Mouse (Mus musculus): ENCODE measurements at regions not wholly inside any gene's neighbourhood (a gene's known extent, or its start where the extent isn't known, plus 50 kb on each side); places are given as distances from the start of the nearest gene placed in this dataset.

DNA sequence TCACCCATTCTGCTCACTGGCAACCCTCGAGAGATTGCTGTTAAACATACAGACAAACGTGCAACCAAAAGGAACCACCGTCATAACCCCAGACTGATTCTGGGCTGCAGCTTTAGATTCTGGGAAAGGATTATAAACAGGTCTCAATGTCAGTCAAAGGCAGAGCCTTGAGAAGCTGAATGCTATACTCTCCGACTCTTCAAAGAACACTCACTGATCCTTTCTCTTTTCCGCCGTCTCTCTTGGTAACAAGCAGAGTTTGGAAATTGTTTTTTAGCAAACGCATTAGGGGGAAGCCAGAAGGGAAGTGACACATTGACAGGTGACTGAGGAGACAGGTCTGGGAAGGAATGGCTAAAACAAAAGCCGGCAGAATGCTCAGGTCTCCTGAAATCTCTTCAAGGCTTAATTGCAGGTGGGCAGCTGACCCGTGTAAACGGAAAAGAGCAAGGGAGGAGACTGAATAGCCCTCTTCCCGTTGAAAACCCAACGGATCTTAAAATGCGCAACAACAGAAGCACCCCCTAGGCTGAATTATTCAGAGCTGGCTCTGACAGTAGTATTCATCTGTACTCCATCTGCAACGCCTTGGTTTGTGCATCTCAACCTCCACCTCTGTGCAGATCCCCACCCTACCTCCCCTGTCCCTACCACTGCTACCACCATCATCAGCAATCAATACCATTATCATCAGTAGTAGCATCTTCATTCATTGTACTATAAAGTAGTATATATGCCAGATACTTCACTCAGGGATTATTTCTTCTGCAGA lies 219.6 kb downstream of the Tmem38b start:
- no peak for DNase-seq

DNA sequence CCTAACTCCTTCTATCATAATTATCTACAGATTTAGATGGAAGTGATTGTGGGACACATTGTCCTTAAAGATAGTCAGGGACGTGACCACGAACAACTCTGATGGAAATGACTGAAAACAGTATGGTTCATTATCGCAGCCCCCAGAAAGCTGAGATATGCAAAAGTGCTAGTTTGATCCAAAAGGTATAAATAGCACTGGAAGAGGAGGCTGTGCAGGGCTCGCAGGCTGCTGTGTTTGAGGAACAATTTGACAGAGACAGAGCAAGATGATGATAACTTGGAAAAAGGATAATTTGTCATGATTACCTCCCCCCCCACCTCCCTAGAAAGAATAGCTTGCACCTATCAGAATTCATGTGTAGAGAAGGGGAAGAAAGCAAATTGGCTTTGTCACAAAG lies 238.5 kb downstream of the Tmem38b start:
- no peak for DNase-seq

DNA sequence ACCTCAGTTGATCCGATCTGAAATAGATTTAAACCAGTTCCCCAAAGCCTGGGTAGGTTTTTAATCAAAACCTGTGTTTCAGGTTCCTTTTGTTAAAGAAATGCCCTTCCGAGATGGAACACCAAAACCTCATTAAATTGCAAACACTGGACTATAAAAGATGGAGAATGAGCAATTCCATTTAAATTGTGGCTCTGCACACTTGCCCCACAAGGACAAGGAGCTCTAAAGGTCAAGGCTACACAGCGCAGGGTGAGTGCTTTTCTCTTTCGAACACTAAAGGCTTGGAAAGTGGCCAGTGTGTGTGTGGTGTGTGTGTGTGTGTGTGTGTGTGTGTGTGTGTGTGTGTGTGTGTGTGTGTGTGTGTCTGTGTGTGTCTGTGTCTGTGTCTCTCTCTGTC lies 246.1 kb downstream of the Tmem38b start:
- no peak for DNase-seq

DNA sequence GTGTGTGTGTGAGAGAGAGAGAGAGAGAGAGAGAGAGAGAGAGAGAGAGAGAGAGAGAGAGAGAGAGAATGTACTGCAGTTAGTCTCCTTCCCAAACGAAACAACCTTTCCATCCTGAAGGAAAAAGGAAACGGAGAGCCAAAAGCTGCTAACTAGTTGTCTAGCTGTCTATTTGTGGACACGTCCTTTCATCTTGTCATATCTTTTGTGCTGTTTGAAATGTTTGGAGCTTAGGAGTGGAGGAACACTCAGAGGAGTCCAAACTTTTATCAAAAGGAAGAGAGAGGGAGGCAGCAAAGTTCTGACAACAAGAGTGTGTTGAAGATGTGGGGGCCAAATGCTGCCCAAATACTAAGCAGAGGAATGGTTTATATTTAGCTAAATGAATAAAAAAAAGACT lies 246.6 kb downstream of the Tmem38b start:
- DNase-seq: no peak

DNA sequence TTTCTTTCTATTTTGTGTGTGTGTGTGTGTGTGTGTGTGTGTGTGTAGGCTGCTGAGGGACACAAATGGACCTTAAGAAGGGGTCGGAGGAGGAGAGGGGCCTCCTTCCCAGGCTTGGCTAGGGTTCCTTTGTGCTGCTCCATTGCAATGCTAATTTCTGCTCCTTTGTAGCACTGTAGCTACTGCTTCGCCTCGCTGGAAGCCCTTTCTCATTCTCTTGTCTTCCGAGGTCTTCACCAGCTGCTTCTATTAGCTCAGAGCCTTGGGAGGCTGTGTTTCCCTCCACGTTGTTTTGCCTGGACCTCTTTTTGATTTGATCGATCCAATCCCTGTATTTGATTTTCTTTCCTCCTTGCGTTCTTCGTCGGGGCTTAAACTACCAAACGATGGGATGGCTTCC lies 247.1 kb downstream of the Tmem38b start:
- DNase-seq: no peak

DNA sequence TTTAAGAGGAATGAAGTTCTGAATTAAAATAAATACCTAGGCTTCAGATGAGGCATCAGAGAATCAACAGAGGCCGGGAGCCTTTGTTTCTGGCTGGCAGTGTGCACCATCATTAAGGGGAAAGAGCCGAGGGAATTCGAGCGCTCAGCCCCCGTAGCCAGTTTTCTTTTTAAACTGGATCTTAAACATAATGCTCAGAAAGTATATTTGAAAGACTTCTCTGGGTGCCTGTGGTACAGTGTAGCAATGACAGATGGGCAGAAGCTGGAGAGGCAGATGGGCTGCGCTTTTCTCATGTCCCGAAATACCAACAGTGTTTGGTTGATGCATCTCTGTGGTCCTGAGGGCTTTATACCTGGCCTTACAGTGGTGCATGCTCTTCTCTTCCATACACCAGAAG lies 247.6 kb downstream of the Tmem38b start:
- DNase-seq: peak; percentile 30

DNA sequence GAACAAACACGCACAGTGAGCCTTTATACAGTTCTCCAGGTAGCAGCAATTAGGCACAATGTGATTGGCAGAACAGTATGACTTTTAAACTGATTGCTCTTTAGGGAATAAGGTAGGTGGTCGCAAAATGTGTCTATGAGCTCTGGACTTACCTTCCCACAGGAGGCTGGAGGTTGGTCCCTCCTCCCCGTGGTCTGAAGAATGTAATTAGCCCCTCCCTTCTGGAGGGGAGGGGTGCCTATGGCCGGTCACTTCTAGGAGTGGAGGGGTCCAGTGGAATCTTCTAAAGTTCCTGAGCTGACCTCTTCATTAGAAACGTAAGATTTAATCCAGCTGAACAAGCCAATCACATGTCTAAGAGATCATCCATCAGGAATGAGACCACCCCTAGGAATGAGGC lies 248.4 kb downstream of the Tmem38b start:
- DNase-seq: no peak

DNA sequence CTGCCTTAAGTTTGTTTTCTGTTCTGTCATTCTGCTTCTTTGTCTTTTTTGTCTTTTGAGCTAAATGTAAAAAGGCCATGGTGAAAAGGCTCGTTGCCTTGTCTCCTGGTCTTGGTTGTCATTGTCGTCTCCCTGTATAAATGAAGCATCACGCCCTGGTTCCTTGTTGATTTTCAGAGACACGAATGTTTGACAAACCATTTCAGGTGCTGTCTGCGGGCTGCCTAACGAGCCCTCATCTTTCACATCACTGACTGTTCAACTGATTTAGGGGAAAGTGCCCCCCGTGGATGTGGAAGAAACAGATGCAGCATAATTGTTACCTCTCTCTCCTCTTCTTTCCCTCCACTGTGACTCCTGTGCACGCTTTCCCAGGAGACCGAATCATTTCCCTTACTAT lies 254.7 kb downstream of the Tmem38b start:
- no peak for DNase-seq

DNA sequence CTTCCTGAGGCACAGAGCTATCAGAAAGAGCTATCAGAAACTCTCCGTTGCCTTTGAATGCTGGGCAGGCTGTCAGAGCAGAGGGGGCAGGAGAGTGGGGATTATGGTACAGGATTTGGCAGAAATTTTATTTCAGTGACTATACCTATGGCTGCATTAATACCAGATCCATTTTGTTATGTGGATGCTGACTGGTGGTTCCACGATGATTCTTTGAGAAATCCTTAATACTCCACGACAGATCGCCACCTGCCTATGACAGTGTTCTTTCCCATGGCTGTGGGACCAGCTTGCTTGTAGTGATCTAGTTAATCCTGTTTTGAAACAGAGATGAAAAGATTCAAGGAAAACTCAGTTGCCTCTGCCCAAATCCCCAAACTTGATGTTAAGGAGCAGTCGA lies 255.6 kb downstream of the Tmem38b start:
- DNase-seq: no peak

DNA sequence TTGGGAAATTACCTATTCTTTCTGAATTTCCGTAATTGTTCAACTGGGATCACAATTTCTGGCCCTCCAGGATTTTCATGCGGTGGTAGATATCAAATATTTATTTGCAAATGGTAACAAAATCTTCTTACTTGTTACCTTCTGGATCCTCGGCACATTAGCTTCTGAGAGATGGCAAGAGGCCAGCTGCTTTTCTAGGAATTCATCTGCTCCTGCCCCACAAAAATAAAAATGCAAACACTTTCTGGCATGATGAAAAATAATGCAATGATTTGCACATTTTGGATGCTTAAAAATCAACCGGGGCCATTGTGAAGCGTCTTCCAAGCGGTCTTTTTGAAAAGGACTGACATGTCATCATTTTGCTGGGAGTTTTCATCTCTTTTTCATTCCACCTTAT lies 258.9 kb downstream of the Tmem38b start:
- DNase-seq: no peak

DNA sequence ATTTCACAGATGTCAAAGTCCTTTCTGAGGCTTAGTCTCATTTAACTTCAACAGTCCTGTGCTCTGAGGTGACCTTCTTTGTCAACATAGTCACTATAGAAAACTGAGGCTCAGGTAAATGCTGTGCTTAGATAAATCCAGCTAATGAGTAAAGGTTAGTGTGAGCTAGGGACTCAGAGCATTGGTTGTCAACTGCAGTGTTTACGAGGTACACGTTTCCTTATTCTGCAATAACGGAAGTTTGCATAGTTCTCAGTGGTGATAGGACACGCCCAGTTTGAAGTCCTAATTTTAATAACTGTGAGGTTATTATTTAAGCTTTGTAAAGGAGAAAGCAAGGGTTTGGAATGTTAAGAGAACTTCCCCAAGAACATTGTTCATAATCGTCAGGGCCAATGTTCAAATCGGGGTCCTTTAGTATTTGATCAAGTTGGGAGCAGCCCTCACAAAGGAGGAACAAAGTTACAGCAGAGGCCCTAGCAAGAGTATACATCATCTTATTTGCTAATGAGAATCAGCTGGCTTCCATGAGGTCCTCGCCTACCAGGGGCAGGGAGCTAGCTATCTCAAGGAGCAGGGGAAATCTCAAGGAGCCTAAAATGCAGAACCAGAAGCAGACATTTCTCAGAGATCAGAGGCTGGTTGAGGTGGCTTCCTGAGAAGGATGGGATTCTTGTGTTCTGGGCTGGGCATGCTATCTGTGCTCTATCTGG lies 268.6 kb downstream of the Tmem38b start:
- no peak for DNase-seq

DNA sequence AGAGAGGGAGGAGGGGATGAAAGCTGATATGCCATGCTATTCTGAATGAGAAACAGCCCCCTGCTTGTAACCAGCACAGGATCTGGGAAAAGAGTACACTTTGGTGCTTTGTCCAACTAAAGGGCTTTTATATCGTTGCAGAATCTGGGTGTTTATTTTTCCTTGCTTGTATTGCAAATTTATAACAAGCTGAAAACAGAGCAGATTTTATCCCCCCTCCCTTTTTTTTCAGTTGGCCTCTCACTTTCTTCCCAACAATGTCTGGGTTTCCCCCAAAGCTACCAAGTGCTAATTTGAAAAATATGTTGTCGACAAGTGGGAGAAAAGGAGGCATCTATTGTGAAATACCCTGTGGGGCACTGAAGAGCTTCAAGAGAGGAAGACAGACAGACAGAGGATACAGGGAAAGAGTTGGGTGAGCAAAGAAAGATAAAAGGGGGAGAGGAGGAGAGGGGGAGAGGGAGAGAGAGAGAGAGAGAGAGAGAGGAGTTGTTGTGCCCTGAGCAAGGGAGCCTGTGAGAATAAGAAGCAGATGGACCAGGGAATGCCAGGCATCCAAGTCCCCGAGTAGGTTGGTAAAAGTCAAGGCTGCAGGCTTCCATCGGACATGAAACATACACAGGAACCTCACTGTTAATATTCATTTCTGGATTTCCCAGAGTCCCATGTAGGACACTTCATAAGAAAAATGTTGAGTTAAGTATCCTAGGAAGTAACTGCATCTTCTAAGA lies 269.5 kb downstream of the Tmem38b start:
- DNase-seq: no peak

DNA sequence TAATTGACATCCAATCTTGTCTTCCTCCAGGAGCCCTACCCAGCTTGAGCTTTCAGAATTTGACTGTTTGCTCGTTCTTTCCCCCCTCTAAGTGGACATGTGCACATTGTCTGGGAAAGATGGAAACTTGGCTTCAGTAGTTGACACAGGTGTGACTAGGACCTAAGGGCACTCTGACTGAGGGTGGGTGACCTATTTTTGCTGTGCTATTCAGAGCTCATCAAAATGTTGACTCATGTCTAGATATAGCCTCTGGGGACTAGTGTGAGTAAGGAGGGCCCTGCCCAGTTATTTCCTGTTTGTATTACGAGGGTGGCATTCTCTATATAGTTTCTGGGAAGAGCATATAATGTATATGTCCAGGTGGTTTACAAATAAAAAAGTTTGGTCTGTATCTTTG lies 271.7 kb downstream of the Tmem38b start:
- DNase-seq: no peak

DNA sequence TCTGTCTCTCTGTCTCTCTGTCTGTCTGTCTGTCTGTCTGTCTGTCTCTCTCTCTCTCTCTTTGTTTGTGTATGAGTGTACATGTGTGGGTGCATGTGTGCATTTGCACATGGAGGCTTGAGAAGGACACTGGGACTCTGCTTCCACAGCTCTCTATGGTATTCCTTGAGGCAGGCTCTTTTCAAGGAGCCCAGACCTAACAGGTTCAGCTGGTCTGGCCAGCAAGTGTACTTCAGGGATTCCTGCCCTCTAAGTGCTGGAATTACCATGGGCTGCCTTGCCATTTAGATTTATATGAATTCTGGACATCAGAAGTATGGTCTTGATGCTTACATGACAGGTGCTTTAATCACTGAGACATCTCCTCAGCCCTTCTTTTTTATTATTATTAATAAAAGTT lies 274.4 kb downstream of the Tmem38b start:
- no peak for DNase-seq

DNA sequence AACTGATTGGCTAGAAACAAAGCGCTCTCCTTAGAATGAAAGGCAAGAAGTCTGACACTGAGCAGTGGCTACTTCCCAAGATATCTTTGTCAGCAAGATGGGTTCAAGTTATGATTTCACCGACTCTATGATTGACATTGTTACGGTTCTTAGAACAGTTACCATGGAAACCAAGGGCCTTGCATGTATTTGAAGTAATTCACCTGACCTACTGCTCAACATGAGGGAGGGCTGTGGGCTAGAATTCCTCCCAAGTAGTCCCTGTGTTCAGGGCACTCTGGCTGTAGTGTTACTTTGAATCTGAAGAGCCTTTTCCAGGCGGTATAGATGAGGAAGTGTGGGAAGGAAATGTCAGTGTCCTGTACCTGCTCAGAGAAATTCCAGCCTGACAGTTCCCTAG lies 281.1 kb downstream of the Tmem38b start:
- no peak for DNase-seq

DNA sequence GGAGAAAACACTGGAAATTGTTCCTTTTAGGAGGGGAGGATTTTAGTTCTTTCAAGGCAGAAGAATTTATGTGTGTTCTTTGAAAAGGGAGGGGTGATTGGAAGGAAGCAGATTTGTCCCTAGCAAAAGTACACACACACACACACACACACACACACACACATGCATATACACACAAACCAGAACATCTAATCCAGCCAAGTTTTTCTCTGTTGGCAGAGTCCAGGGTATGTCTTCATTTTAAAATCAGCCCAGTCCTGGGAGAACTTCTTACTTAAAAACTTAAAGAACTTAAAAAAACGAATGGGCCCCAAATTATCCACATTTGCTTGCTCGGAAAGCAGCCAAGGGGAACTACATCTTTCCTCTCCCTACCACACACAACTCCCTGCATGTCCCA lies 290.5 kb downstream of the Tmem38b start:
- DNase-seq: no peak

DNA sequence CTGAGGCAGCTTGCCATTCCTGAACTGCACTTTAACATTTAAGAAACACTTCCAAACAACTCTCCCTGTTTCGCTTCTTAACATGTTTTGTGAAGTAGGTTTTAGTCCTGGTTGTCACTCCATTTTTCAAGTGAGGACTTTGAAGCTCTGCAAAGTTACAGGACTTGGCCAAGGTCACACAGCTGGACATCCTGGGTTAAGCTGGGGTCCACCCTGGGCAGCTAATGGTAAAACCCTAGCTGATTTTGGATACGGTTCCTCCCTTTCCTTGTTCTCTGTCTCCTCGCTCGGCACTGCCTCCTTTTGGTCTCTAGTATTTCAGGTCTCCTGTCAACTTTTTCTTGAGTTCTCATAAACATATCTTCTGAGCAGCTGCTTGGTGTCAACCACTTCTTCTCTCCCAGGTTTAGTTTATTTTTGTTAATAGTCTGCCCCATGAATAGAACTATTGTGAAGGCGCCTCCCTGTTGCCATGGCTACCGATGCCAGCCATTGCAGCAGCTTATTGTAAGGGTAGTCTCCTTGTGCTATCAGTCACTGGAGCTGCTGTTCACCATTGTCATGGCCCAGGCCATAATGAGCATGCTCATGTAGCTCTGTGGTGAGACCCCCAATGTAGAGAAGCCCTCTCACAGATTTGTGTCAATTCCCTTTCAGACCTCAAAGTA lies 292.5 kb downstream of the Tmem38b start:
- DNase-seq: peak; percentile 8

DNA sequence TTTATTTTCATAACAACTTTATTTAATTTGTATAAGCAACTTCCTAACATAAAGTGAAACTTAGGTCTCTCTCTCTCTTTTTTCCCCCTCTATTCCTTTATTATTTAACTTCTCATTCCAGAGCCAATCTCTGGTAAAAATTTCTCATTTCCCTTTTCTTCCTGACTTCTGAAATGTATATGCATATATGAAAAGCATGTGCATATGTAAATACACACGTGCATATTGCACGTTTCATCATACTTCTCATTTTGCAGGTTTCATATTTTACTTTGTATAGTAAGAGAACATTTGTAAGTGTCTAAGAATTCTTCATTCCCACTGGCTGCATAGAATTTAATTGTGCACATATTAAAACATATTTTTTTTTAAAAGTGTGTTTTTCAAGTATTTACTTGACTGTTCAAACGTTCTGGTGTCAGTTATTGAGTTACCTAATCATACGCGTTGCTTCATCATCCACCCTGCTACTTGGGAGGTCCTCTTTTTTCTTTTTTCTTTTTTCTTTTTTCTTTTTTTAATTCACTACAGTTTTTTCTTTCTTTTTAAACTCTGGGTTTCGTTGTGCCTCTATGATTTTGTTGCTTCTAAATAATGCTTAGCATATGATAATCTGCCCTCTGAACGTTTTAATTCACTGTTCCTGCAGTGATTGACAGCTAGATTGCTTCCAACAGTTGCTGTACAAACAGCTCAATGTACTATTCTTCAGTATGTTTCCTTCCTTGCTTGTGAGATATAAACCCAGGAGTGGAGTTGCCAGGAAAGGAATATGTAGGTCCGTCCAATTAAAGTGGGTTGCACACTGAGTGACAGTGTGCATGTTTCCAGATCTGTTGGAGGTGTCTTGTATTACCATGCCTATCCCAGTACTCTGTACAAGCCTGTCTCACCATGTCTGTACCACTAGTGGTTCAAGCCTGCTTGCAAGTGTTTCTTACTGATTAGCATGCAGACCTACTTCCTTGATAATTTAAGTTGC lies 303.2 kb downstream of the Tmem38b start:
- no peak for DNase-seq

DNA sequence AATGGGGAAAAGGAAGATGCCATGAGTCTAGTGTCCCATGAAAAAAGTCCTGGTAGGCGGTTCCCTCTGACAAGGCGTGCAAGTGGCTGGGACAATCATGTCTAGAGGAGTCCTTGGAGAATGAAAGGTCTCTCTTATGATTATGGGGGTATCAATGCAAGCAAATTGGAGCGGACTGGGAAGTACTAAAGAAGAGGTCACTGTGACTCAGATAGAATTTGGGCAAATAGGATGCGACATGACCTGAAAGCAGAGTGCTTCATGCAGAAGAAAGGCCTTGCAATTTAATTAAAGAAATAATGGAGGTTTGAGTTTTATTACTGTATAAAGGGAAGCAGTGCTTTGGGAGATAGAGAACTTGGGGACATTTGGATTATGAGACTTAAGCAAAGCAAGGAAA lies 330.3 kb downstream of the Tmem38b start:
- DNase-seq: no peak

DNA sequence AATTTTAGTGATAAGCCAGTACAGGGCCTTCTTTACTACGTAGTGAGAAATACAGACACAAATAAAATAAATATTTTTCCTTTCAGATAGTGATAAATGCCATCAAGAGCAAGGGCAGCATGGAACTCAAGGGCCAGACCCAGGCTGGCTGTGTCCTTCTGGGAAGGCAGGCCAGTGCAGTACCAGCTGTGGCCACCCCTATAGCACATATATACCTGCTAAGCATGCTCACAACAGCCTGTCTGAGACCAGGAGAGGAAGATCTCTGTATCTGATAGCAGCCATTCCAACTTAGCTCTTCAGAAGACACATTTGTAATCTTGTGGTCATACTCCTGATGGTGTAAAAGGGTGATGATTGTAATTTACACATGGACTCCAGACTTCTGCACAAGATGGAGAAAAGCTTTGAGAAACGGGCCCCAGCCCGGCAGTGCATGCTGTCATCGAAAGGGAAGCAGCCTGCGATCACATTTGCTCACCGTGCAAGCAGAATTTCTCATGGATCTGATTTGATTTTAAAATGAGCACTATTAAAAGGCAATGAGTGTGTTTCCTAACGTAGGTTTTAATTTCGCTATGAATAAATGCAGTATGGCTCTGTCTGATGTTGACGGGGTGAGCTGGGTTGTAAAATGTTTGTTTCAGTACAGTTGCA lies 335.6 kb downstream of the Tmem38b start:
- no peak for DNase-seq

DNA sequence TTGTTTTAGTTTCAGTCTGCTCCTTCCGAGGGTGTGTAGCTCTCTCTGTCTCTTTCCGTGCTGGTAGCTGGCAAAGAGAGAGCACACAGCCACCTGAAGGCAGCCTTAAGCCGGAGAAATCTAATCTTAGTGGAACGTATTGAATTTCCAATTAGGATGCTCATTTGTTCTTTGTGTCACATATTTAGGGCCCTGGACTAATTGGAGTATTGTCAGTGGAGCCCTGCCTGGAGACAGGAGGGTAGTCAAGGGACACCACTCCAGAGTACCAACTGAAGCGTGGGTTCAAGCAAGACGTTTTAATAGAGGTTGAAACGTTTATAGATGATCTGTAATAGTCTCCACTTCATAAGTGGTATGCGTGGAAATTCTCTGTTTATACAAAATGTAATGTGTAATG lies 336.5 kb downstream of the Tmem38b start:
- DNase-seq: no peak
